Mouse (Mus musculus): ENCODE data around the gene Rffl.

DNA sequence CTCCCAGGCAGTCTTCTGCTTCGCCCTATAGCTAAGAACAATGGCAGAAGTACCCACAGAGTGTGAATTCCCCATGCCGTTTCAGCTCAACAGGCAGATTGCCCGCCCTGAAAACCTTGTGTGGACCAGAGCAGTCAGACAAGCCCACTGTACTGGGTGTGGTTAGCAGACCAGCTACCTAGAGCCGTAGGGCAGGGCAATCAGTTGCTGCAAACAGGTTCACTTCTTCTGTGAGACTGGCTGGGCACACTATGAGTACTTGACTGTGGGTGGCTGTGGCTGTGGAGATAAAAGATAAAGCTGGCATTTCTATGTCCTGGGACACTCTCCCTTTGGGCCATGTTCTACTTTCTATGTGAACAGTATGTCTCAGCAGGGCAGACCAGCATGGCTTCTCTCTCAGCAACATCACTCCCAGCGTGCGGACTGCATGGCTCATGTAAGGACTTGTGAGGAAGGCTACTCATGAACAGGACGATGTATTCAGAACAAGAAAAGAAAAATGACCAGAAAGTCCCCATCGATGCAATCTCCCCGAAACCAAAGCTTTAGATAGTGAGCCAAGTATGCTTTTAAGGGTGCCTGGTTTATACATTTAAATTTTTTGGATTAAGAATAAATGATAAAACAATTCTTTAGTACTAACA, 15.6 kb downstream of the Rffl start:
- TF ChIP-seq EP300 (IDR thresholded peaks at IDR 0.05; ENCODE audit: insufficient read depth, low read depth, low read length) (no peak), CTCF (IDR thresholded peaks at IDR 0.05; ENCODE audit: low read depth, low read length) (no peak), POLR2A (IDR thresholded peaks at IDR 0.05; ENCODE audit: insufficient read depth, low read length) (no peak)

All from ES-Bruce4 (cell line).